Mouse (Mus musculus): ENCODE measurements around the gene Gstp1. TPM values are rescaled to one million over a fixed set of nuclear protein-coding genes. Genes with fewer than 3 reads are reported as not detected.

The Gstp1 gene
- total RNA-seq, 2 experiments from 2014 or later = 270 to 316 TPM

DNA sequence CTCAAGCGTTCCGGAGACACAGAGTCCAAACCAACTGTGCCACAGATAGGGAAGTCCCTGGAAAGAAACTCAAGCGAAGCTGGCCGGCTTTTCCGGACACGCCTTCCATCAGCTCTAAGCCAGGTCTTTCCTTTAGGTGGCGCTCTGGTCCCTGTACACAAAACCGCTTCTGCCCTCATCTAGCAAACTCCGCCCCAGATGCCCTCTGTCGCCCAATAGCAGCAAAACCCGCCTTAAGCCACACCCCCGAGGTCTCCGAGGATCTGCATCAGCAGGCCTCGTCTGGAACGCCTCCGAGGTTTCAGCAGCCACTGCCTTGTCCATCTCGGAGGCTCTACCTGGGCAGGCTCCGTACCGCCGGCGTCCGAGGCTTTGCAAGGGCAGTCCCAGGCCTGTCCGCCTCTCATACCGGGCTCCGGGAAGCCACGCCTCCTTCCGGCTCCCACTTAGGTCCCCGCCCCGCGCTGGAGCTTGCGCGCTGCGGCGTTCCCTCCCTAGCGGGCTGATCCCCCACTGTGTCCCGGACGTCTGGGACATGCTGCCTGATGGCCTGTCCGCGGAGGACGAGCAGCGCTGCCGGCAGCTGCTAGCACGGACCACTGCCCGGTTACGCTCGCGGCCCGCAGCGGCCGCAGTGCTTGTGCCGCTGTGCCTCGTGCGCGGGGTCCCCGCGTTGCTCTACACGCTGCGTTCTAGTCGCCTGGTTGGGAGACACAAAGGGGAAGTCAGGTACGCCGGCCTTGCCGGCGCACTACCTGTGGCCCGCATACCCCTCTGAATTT is 37.5 kb downstream of the Gstp1 start, which contains the start of the genes Nudt8 and Gm49405:
Gene Nudt8, plus strand, starts transcription at position 462 of the 782 bp plus-strand sequence.
Gene Gm49405, plus strand, starts transcription at position 508 of the 782 bp plus-strand sequence.
- peak; percentile 95 for DNase-seq

- DNase-seq = no peak
Observed at GRCm38 (mm10) chr19:3999121-3999730, 38.6 kb downstream of the Gstp1 start.

DNA sequence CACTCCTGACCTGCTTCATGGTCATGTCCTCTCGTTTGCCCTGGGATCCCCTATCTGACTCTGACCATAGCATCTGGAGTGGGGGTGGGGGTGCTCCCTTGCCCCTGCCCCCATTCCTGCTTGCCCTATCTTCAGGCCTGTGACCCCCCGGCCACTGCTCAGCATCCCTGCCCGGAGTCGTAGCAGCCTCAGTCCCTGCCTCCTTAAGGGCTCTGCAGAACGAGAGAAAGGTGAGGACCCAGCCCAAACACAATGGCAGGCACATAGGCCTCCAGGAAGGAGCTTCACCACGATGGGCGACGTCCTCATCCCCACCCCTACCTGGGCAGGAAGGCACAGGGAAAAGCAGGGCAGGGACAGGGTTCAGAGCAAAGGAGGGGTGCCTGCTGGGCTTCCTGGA is 39.5 kb downstream of the Gstp1 start:
- DNase-seq = no peak

DNA sequence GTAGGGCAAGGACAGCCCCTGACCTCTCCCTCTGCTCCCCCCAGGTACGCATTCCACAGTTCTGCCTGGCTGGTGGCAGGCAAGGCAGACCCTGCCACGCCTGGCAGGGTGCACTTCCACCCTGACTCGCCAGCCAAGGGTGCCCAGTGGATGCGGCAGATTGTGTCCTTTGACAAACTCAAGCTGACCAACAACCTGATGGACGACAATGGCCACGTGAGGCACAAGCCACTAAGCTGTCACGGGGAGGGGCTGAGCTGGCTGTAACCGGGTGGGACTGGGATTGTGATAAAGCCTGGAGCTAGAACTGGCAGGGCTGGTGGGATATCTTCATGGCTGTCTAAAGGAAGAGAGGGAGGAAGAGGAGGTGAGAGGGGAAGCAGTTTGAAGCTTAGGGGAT is 40.6 kb downstream of the Gstp1 start:
- DNase-seq = no peak

GRCm38 (mm10) chr19:3996747-3997146 is 41.0 kb downstream of the Gstp1 start:
- no peak for DNase-seq

DNA sequence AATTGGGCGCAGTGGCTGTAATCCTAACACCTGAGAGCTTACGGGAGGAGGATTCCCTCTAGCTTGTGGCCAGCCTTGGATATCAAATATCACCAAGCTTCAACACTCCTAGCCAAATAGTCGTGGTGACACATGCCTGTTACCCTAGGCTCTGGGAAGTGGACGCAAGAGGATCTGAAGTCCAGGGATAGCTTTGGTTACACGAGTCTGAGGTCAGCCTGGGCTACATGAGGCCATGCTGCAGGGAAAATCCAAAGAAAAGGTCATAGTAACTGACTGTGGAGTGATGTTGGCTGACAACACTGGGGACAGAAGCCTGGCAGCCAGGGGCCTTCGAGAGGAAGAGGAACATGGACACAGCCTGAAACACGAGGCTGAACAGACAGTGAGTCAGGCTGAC is 41.7 kb downstream of the Gstp1 start:
- no peak for DNase-seq

- DNase-seq = no peak
Observed at GRCm38 (mm10) chr19:3995505-3995904, 42.3 kb downstream of the Gstp1 start.

DNA sequence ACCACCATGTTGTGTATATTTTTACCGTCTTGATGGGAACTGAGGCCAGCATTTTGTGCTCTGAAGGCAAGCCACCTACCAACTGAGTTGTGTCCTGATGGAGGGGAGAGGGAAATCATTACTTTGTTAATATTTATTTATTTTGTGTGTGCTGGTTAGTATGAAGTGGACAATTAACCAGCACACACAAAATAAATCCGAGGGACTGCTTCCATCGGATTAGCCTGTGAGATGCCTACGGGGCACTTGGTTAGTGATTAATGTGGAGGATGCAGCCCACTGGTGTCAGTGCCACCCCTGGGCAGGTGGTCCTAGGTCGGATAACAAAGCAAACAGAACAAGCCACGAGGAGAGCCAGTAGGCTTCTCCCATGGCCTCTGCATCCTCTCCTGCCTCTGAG is 42.9 kb downstream of the Gstp1 start:
- DNase-seq = no peak

- DNase-seq = no peak
Observed at GRCm38 (mm10) chr19:3992416-3992815, 45.4 kb downstream of the Gstp1 start, which contains the start of gene Tbx10. Gene Tbx10, plus strand, starts transcription at chr19:3992752.

- DNase-seq = no peak
Observed at GRCm38 (mm10) chr19:3991966-3992365, 45.8 kb downstream of the Gstp1 start.

- no peak for DNase-seq
Observed at GRCm38 (mm10) chr19:3991562-3991961, 46.2 kb downstream of the Gstp1 start.

- no peak for DNase-seq
Observed at GRCm38 (mm10) chr19:3990804-3991203, 47.0 kb downstream of the Gstp1 start.

DNA sequence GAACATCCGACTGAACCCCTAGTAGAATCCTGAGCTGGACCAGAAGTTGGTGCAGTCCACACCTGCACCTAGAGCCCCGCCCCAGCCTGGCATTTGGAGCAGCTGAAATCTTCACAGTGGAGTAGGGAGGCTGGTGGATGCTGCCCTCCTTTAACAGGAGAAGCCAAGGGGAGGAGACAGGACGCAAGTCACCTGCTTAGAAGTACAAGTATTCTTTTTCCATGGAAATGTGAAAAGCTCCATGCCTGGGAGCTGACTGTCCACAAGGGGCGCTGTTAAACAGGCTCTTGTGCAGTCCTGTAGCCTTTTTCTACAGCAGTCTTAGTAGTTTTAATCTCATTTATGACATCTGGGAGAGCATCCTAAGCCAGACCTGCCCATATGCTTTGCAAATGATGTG is 49.0 kb downstream of the Gstp1 start:
- no peak for DNase-seq

- DNase-seq = no peak
Observed at GRCm38 (mm10) chr19:3988066-3988465, 49.7 kb downstream of the Gstp1 start.

- peak; percentile 93 for DNase-seq
Observed at GRCm38 (mm10) chr19:3986334-3986733, 51.5 kb downstream of the Gstp1 start, which contains the start of gene Acy3. Gene Acy3, plus strand, starts transcription at chr19:3986570.

Other genes with a start within 250 kb of the Gstp1 start
- gene Chka, start 186.2 kb downstream of the Gstp1 start, total RNA-seq (2021) = 10 to 100 TPM; 46.6 to 53.1 TPM
- 10 to 100 TPM; 40.7 to 52.9 TPM for gene Tcirg1, start 130.9 kb downstream of the Gstp1 start, total RNA-seq (2021)
- gene Ndufs8, start 125.2 kb downstream of the Gstp1 start, total RNA-seq (2021) = 100 to 1,000 TPM; 409 to 436 TPM
- gene Aldh3b1, start 108.2 kb downstream of the Gstp1 start, total RNA-seq (2021) = 10 to 100 TPM; 50.9 to 71.0 TPM
- gene Unc93b1, start 102.8 kb downstream of the Gstp1 start, total RNA-seq (2021) = 10 to 100 TPM; 42.5 to 47.5 TPM
- under 1 TPM; 0.63 to 0.76 TPM for gene Aldh3b3, start 79.3 kb downstream of the Gstp1 start, total RNA-seq (2021)
- 10 to 100 TPM in 1 of 2 experiments, 1 to 10 TPM in 1; 8.9 to 11.2 TPM for gene Aldh3b2, start 65.7 kb downstream of the Gstp1 start, total RNA-seq (2021)
- 10 to 100 TPM; 32.0 to 33.3 TPM for gene Acy3, start 51.4 kb downstream of the Gstp1 start, total RNA-seq (2021)
- not detected for gene Tbx10, start 45.2 kb downstream of the Gstp1 start, total RNA-seq (2021)
- gene Nudt8, start 37.4 kb downstream of the Gstp1 start, total RNA-seq (2021) = 10 to 100 TPM; 39.4 to 40.5 TPM
- gene Gm49405, start 37.4 kb downstream of the Gstp1 start, total RNA-seq (2021) = 1 to 10 TPM in 1 of 2 experiments, under 1 TPM in 1; 0.72 to 1.9 TPM
- 1 to 10 TPM; 1.3 to 3.0 TPM for gene Doc2g, start 34.7 kb downstream of the Gstp1 start, total RNA-seq (2021)
- gene Ndufv1, start 25.2 kb downstream of the Gstp1 start, total RNA-seq (2021) = 100 to 1,000 TPM; 683 to 759 TPM
- 10 to 100 TPM; 34.9 to 50.2 TPM for gene Gstp2, start 8.0 kb upstream of the Gstp1 start, total RNA-seq (2021)
- 10 to 100 TPM; 42.6 to 90.1 TPM for gene Gstp3, start 21.6 kb upstream of the Gstp1 start, total RNA-seq (2021)
- gene Cabp2, start 43.6 kb upstream of the Gstp1 start, total RNA-seq (2021) = under 1 TPM in 1 of 2 experiments, not detected in 1; 0.63 TPM
- 10 to 100 TPM; 56.3 to 64.1 TPM for gene Cdk2ap2, start 59.2 kb upstream of the Gstp1 start, total RNA-seq (2021)
- 10 to 100 TPM; 59.7 to 75.1 TPM for gene Pitpnm1, start 62.0 kb upstream of the Gstp1 start, total RNA-seq (2021)
- 10 to 100 TPM; 71.5 to 73.4 TPM for gene Aip, start 87.9 kb upstream of the Gstp1 start, total RNA-seq (2021)
- gene Gpr152, start 101.8 kb upstream of the Gstp1 start, total RNA-seq (2021) = not detected
- 1 to 10 TPM in 1 of 2 experiments, under 1 TPM in 1; 0.69 to 1.9 TPM for gene Cabp4, start 106.0 kb upstream of the Gstp1 start, total RNA-seq (2021)
- gene Coro1b, start 110.6 kb upstream of the Gstp1 start, total RNA-seq (2021) = 100 to 1,000 TPM; 185 to 193 TPM
- gene Ptprcap, start 115.6 kb upstream of the Gstp1 start, total RNA-seq (2021) = 10 to 100 TPM; 11.5 to 14.0 TPM
- 10 to 100 TPM; 26.5 to 38.2 TPM for gene Rps6kb2, start 125.4 kb upstream of the Gstp1 start, total RNA-seq (2021)
- 1 to 10 TPM; 4.8 to 8.8 TPM for gene Carns1, start 137.5 kb upstream of the Gstp1 start, total RNA-seq (2021)
- gene Tbc1d10c, start 153.3 kb upstream of the Gstp1 start, total RNA-seq (2021) = 1 to 10 TPM; 4.2 to 6.6 TPM
- gene Ppp1ca, start 154.1 kb upstream of the Gstp1 start, total RNA-seq (2021) = 100 to 1,000 TPM; 411 to 414 TPM
- gene Rad9a, start 163.7 kb upstream of the Gstp1 start, total RNA-seq (2021) = 10 to 100 TPM in 1 of 2 experiments, 1 to 10 TPM in 1; 7.4 to 10.8 TPM
- 1 to 10 TPM; 8.3 to 9.8 TPM for gene Clcf1, start 176.3 kb upstream of the Gstp1 start, total RNA-seq (2021)
- gene AC109138.7, start 176.4 kb upstream of the Gstp1 start, total RNA-seq (2021) = not detected
- gene Pold4, start 193.9 kb upstream of the Gstp1 start, total RNA-seq (2021) = 10 to 100 TPM; 34.7 to 35.6 TPM
- gene Ssh3, start 231.2 kb upstream of the Gstp1 start, total RNA-seq (2021) = 10 to 100 TPM; 16.8 to 21.9 TPM
- gene Ankrd13d, start 245.2 kb upstream of the Gstp1 start, total RNA-seq (2021) = 1 to 10 TPM; 3.5 to 8.5 TPM

Data from adrenal gland, postnatal 10 days (tissue).